Mouse (Mus musculus) heart, adult 11 months (tissue): ENCODE measurements around the gene Ms4a4d.
A peak's percentile ranks its signal among the peaks of the same experiment; 100 is the strongest.
"Not testable (repeated sequence)": the region's sequence is repeated elsewhere in the genome, so short reads cannot be mapped to it uniquely, and the experiment has no call there.

Experiments used
- DNase-seq: peaks from one replicate; pipeline ENCODE4 v3.0.0; 2022

Ms4a4d gene

GRCm38 (mm10) chr19:11536593-11536992 is at the start of gene Ms4a4d:
Gene Ms4a4d (plus strand): TSS chr19:11536801.
- peak; percentile 98 for DNase-seq

DNA sequence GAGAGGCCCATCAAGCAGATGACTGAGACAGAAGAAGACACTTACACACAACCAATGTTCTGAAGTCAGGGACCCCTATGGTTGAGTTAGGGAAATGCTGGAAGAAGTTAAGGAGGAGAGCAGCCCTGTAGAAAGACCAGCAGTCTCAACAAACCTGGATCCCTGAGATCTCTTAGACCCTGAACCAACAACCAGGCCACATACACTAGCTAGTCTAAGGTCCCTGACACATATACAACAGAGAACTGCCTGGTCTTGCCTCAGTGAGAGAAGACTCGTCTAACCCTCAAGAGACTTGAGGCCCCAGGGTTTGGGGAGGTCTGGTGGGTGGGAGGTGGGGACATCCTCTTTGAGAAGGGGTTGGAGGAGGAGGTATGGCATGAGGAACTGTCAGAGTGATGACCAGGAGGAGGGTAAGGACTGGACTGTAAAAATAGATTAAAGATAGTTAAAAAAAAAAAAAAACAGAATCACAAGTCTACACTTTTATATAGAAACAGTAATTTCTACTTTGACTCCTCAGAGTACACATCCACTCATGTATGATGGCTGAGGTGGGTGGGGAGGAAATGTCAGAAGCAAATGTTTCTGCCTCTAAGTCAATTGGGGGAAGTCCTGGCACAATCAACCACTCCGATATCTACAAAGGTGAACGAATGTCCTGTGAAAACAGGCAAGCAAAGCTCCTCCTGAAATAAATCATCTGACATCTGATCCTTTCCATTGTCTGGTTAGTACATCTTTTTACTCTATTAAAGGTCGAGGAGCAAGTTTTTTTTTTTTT is 45.0 kb upstream of the Ms4a4d start:
- DNase-seq = peak; percentile 83

GRCm38 (mm10) chr19:11492671-11493070 is 43.9 kb upstream of the Ms4a4d start:
- DNase-seq = peak; percentile 72

GRCm38 (mm10) chr19:11494519-11494918 is 42.1 kb upstream of the Ms4a4d start:
- DNase-seq = peak; percentile 72

DNA sequence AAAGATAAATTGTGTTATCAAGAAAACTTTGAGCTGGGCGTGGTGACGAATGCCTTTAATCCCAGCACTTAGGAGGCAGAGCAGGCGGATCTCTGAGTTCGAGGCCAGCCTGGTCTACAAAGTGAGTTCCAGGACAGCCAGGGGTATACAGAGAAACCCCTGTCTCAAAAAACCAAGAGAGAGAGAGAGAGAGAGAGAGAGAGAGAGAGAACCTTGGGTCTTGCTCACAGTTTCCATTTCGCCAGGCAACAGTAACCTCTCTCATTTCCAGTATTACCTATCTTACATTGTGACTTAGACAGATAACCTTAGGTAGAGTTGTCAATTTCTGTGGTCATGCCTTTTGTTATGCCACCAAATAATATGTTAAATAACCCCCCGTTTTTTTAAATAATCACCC is 40.2 kb upstream of the Ms4a4d start:
- no peak for DNase-seq

DNA sequence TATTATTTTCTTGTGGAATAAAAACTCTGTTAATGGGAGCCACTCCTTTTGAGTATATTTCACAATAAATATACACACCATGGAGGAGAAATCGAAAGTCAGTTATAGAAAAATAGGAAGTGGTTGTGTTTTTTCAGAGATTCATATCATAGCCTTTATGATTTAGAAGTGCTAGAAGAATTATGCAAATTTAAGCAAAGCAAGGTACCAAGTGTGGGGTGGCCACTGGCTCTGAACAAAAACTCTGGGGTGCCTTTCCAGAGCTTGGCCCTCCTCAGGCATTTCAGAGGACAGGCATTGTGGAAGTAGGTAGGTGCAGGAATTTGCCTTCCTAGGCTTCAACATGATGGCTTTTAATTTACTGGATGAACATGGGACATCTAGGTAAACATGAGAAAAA is 39.3 kb upstream of the Ms4a4d start:
- not testable (repeated sequence) for DNase-seq

GRCm38 (mm10) chr19:11500796-11501195 is 35.8 kb upstream of the Ms4a4d start:
- no peak for DNase-seq

GRCm38 (mm10) chr19:11501326-11501725 is 35.3 kb upstream of the Ms4a4d start:
- no peak for DNase-seq

GRCm38 (mm10) chr19:11504857-11505256 is 31.7 kb upstream of the Ms4a4d start:
- no peak for DNase-seq

DNA sequence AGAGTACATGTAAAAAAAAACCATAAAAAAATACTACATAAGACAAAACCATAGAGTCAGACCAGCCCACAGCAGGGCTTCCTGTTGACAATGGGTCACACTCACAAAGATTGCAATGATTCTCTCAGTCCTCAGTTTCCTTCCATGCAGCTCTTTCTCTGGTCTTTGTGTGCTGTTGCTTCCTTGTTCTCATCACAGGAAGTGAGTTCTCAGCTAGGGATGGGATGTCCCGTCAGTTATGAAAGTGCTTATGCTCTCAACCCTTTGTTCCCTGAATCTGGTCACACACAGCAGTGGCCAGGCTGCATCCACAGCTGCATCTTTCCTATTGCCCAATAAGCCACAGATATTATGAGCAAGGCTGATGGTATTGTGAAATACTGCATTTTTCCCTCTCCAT is 23.1 kb upstream of the Ms4a4d start:
- DNase-seq = peak; percentile 97

DNA sequence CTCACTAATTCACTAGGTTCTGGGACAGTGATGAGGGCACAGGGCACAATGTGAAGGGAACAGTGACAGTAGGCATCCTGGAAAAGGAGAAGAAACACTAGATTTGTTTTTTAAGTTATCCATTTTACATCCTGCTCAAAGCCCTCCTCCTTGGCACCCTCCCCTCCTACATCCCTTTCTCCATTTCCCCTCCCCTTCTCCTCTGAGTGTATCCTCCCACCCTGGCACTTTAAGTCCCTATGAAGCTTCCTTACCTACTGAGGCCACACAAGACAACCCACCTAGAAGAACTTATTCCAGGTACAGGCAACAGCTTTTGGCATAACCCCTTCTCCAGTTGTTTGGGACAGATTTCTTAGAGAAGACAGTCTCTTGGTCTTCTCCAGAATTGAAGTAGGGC is 20.4 kb upstream of the Ms4a4d start, which contains the start of gene Ms4a6b:
TSS of gene Ms4a6b (plus strand) at position 267 of the 400 bp plus-strand sequence.
- DNase-seq = peak; percentile 87

DNA sequence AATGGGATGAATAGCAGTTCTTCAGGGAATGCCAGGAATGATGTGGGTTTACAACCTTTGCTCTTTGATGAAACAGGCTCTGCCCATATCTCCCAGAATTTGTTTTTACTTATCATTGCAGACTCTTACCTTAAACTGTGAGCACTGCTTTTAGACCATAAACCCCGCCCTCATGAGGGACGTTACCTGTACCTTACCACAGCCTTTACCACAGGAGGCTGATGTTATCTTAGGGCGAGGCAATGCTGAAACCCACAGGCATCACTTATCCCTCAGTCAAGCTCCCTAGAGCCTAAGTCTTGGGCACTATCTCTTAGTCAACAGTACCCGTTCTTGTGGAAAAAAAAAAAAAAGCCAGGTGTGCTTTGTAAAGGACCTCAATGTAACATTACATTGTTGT is 19.8 kb upstream of the Ms4a4d start:
- peak; percentile 78 for DNase-seq

GRCm38 (mm10) chr19:11517373-11517772 is 19.2 kb upstream of the Ms4a4d start:
- peak; percentile 98 for DNase-seq

- DNase-seq = peak; percentile 88
These were observed 18.2 kb upstream of the Ms4a4d start for GRCm38 (mm10) chr19:11518356-11518755.

GRCm38 (mm10) chr19:11520146-11520545 is 16.5 kb upstream of the Ms4a4d start:
- DNase-seq = no peak

- no peak for DNase-seq
These were observed 3.2 kb upstream of the Ms4a4d start for GRCm38 (mm10) chr19:11533421-11533820.

- DNase-seq = peak; percentile 98
These were observed 2.6 kb upstream of the Ms4a4d start for GRCm38 (mm10) chr19:11533888-11534445.

GRCm38 (mm10) chr19:11537336-11537735 is 735 bp downstream of the Ms4a4d start:
- DNase-seq = peak; percentile 95

GRCm38 (mm10) chr19:11540166-11540821 is 3.7 kb downstream of the Ms4a4d start:
- not testable (repeated sequence) for DNase-seq

DNA sequence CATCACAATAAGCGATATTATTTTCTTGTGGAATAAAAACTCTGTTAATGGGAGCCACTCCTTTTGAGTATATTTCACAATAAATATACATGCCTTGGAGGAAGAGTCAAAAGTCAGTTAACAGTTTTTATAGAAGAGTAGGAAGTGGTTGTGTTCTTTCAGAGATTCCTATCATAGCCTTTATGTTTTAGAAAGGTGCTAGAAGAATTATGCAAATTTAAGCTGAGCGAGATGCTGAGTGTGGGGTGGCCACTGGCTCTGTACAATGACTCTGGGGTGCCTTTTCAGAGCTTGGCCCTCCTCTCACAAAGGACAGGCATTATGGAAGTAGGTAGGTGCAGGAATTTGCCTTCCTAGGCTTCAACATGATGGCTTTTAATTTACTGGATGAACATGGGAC is 7.8 kb downstream of the Ms4a4d start:
- not testable (repeated sequence) for DNase-seq

DNA sequence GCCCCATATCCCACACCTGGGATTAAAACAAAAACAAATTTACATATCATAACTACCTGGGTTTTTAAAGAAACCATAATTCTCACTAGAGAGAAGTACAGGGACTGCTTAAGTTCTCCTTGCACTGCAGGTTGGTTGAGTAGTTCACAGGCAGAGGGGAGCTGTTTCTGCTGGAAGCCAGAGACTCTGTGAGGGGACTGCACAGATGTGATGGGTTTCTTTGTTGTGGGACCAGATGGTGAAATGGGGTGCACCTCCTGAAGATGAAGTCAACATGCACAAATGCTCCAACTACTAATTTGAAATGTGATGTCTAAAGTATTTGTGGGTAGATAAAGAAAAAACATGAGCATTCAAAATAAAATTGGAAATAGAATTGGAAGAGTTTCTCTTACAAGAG is 11.3 kb downstream of the Ms4a4d start:
- no peak for DNase-seq

DNA sequence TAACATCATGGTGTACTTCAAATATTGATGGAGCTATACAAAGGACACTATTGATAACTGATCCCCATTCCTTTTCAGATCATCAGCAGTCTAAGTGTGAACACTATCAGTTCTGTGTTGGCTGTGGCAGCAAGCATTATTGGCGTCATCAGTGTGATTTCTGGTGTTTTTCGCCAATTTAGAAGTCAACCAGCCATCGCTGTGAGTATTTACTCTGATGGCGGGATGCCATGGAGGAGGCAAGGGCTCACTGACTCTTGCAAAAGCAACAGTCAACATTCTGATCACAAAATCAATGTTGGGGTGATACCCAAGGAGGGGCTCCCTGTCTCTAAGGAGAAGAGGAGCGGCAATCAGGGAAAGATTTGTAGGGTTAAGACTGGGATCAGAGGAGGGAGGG is 18.1 kb downstream of the Ms4a4d start:
- no peak for DNase-seq

- peak; percentile 96 for DNase-seq
These were observed 23.0 kb downstream of the Ms4a4d start for GRCm38 (mm10) chr19:11559560-11559959.

DNA sequence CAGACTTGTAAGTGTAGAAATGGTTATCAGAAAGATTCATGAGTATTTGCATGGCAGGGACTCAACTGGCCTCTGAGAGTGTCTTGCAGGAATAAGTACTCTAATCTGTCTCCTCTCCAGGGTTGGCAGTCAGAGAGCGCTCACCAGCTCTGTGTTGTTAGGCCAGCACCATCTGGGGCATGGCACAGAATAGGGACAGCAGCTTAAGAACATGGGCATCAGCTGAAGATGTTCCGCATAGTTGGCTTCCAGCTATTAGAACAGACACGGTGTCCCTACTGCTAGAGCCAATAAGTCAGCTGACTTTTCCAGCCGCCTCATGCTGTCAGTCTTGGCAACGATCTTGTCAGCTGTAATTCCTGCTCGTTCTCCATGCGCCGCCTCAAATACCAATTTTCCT is 38.4 kb downstream of the Ms4a4d start:
- DNase-seq = no peak
